1 mouse cellular context compared by ENCODE assay signal in genomic region chr11:78766069-78766830, GRCm38 (mm10).
TF ChIP-seq lines count a peak whose summit lies in the region.

No protein-coding gene starts in this region.

TF ChIP-seq in MEL, 35 proteins besides CTCF, POLR2A, EP300 and RAD21 (continued from another document):
- TF ChIP-seq NRF1 (IDR thresholded peaks at IDR 0.05; ENCODE audit: insufficient read depth, low read depth, low read length, poor library complexity, severe bottlenecking) (no peak), UBTF (IDR thresholded peaks at IDR 0.05; ENCODE audit: borderline replicate concordance, insufficient read depth, low read depth, low read length) (no peak), TBP (IDR thresholded peaks at IDR 0.05; ENCODE audit: low read depth, low read length) (no peak)
TF ChIP-seq in MEL: peak in this region for 5.
